Mouse (Mus musculus): ENCODE measurements around the gene Ckm. TPM values are rescaled to one million over a fixed set of nuclear protein-coding genes. Genes with fewer than 3 reads are reported as not detected.

Gene Ckm
- polyA plus RNA-seq, 2 experiments = 0.12 to 0.19 TPM

GRCm38 (mm10) chr7:19423083-19423482, 18.5 kb downstream of the Ckm start:
- 64% methylated on average over 3 of the region's 3 CpGs for WGBS (ENCODE audit: insufficient replicate concordance)

GRCm38 (mm10) chr7:19424051-19424450, 19.5 kb downstream of the Ckm start:
- ATAC-seq (ENCODE audit: insufficient read depth) (no peak), DNase-seq (ENCODE audit: low read depth in 3 of 3, low spot score in 3 of 3) (no peak)
- no peaks in the 10 kb centered on the region for H3K36me3 ChIP-seq (replicated peaks; ENCODE audit: control insufficient read depth, insufficient read depth, low read depth)
- no peak overlapping the region for H3K27ac ChIP-seq
- peaks cover 17% of the 10 kb centered on the region for H3K27me3 ChIP-seq (ENCODE audit: control insufficient read depth, insufficient read depth, low read length)
- no peaks in the 10 kb centered on the region for H3K9me3 ChIP-seq (ENCODE audit: control insufficient read depth, low read length)
- TF ChIP-seq EP300 (IDR thresholded peaks at IDR 0.05; ENCODE audit: low read depth) (no peak), CTCF (IDR thresholded peaks at IDR 0.05; ENCODE audit: low read depth) (no peak)
- peaks cover 0 to 7% of the 10 kb centered on the region in 2 experiments; a peak in 3 of 4 replicates for H3K4me1 ChIP-seq (replicated peaks; ENCODE audit: control insufficient read depth in 2 of 2, insufficient read depth in 2 of 2, low read length in 1 of 2)
- no peak overlapping the region for H3K4me2 ChIP-seq (ENCODE audit: low read depth)
- 51% methylated on average over 4 of the region's 4 CpGs for WGBS (ENCODE audit: insufficient replicate concordance)
- no peak overlapping the region for H3K4me3 ChIP-seq (ENCODE audit: insufficient read depth in 1 of 2, low read depth in 2 of 2, low read length in 2 of 2)
- no peak overlapping the region for H3K9ac ChIP-seq (replicated peaks)

More at GRCm38 (mm10) chr7:19423083-19423482, 18.5 kb downstream of the Ckm start:
- H3K27me3 ChIP-seq (ENCODE audit: control insufficient read depth, insufficient read depth, low read length) = peaks cover 18% of the 10 kb centered on the region
- no peaks in the 10 kb centered on the region for H3K9me3 ChIP-seq (ENCODE audit: control insufficient read depth, low read length)
- H3K4me3 ChIP-seq (ENCODE audit: insufficient read depth in 1 of 2, low read depth in 2 of 2, low read length in 2 of 2) = no peak overlapping the region
- no peak overlapping the region for H3K4me2 ChIP-seq (ENCODE audit: low read depth)
- DNase-seq (ENCODE audit: low read depth in 3 of 3, low spot score in 3 of 3) = no peak
- H3K4me1 ChIP-seq (replicated peaks; ENCODE audit: control insufficient read depth in 2 of 2, insufficient read depth in 2 of 2, low read length in 1 of 2) = peaks cover 0 to 7% of the 10 kb centered on the region in 2 experiments; a peak in 3 of 4 replicates
- no peak for ATAC-seq (ENCODE audit: insufficient read depth)
- no peak overlapping the region for H3K27ac ChIP-seq
- no peak overlapping the region for H3K9ac ChIP-seq (replicated peaks)
- TF ChIP-seq CTCF (IDR thresholded peaks at IDR 0.05; ENCODE audit: low read depth) (no peak), EP300 (IDR thresholded peaks at IDR 0.05; ENCODE audit: low read depth) (no peak)
- no peaks in the 10 kb centered on the region for H3K36me3 ChIP-seq (replicated peaks; ENCODE audit: control insufficient read depth, insufficient read depth, low read depth)

GRCm38 (mm10) chr7:19426349-19426748, 21.8 kb downstream of the Ckm start:
- ATAC-seq (ENCODE audit: insufficient read depth) = no peak
- no peak overlapping the region for H3K4me3 ChIP-seq (ENCODE audit: insufficient read depth in 1 of 2, low read depth in 2 of 2, low read length in 2 of 2)
- no peak for DNase-seq (ENCODE audit: low read depth in 3 of 3, low spot score in 3 of 3)
- no peaks in the 10 kb centered on the region for H3K36me3 ChIP-seq (replicated peaks; ENCODE audit: control insufficient read depth, insufficient read depth, low read depth)
- no peaks in the 10 kb centered on the region; the same call in 1 of the 2 replicates for H3K27me3 ChIP-seq (ENCODE audit: control insufficient read depth, insufficient read depth, low read length)
- no peaks in the 10 kb centered on the region for H3K9me3 ChIP-seq (ENCODE audit: control insufficient read depth, low read length)
- no peak overlapping the region for H3K9ac ChIP-seq (replicated peaks)
- WGBS (ENCODE audit: insufficient replicate concordance) = 66% methylated on average over 6 of the region's 6 CpGs
- peaks cover 0 to 3% of the 10 kb centered on the region in 2 experiments; a peak in 1 of 4 replicates for H3K4me1 ChIP-seq (replicated peaks; ENCODE audit: control insufficient read depth in 2 of 2, insufficient read depth in 2 of 2, low read length in 1 of 2)
- H3K4me2 ChIP-seq (ENCODE audit: low read depth) = no peak overlapping the region
- no peak for TF ChIP-seq CTCF (IDR thresholded peaks at IDR 0.05; ENCODE audit: low read depth)
- TF ChIP-seq EP300 (IDR thresholded peaks at IDR 0.05; ENCODE audit: low read depth) = no peak
- H3K27ac ChIP-seq = no peak overlapping the region

- no peaks in the 10 kb centered on the region for H3K9me3 ChIP-seq (ENCODE audit: control insufficient read depth, low read length)
- TF ChIP-seq CTCF (IDR thresholded peaks at IDR 0.05; ENCODE audit: low read depth) (no peak), EP300 (IDR thresholded peaks at IDR 0.05; ENCODE audit: low read depth) (no peak)
- H3K27ac ChIP-seq = no peak overlapping the region
- no peak overlapping the region for H3K9ac ChIP-seq (replicated peaks)
- no peaks in the 10 kb centered on the region; the same call in 1 of the 2 replicates for H3K27me3 ChIP-seq (ENCODE audit: control insufficient read depth, insufficient read depth, low read length)
- ATAC-seq (ENCODE audit: insufficient read depth) = no peak
- H3K4me2 ChIP-seq (ENCODE audit: low read depth) = no peak overlapping the region
- DNase-seq (ENCODE audit: low read depth in 3 of 3, low spot score in 3 of 3) = no peak
- no peaks in the 10 kb centered on the region for H3K4me1 ChIP-seq (replicated peaks; ENCODE audit: control insufficient read depth in 2 of 2, insufficient read depth in 2 of 2, low read length in 1 of 2)
- no peak overlapping the region for H3K4me3 ChIP-seq (ENCODE audit: insufficient read depth in 1 of 2, low read depth in 2 of 2, low read length in 2 of 2)
- WGBS (ENCODE audit: insufficient replicate concordance) = 73% methylated on average over 6 of the region's 6 CpGs
- no peaks in the 10 kb centered on the region for H3K36me3 ChIP-seq (replicated peaks; ENCODE audit: control insufficient read depth, insufficient read depth, low read depth)
Measured at GRCm38 (mm10) chr7:19426888-19427287, 22.3 kb downstream of the Ckm start.

- Histone ChIP-seq H3K9me3 (ENCODE audit: control insufficient read depth, low read length) (no peaks in the 10 kb centered on the region), H3K4me2 (ENCODE audit: low read depth) (no peak overlapping the region), H3K4me3 (ENCODE audit: insufficient read depth in 1 of 2, low read depth in 2 of 2, low read length in 2 of 2) (no peak overlapping the region), H3K4me1 (replicated peaks; ENCODE audit: control insufficient read depth in 2 of 2, insufficient read depth in 2 of 2, low read length in 1 of 2) (no peaks in the 10 kb centered on the region), H3K36me3 (replicated peaks; ENCODE audit: control insufficient read depth, insufficient read depth, low read depth) (peaks cover 4% of the 10 kb centered on the region), H3K27me3 (ENCODE audit: control insufficient read depth, insufficient read depth, low read length) (no peaks in the 10 kb centered on the region; the same call in 1 of the 2 replicates), H3K9ac (replicated peaks) (no peak overlapping the region), H3K27ac (no peak overlapping the region)
- DNase-seq (ENCODE audit: low read depth in 3 of 3, low spot score in 3 of 3) (no peak), ATAC-seq (ENCODE audit: insufficient read depth) (no peak)
- WGBS (ENCODE audit: insufficient replicate concordance) = 72% methylated on average over 15 of the region's 15 CpGs
- TF ChIP-seq CTCF (IDR thresholded peaks at IDR 0.05; ENCODE audit: low read depth) = no peak
Measured at GRCm38 (mm10) chr7:19427999-19428650, 23.5 kb downstream of the Ckm start.

Measured in liver, embryonic 14.5 days (tissue).